Mouse (Mus musculus) left cerebral cortex, adult 18-20 months (tissue): ENCODE data around the gene Sfn. TPM values are rescaled to one million over a fixed set of nuclear protein-coding genes. Genes with fewer than 3 reads are reported as not detected.
A peak's percentile ranks its signal among the peaks of the same experiment; 100 is the strongest.

Experiments used
- DNase-seq, 2 experiments: peaks; one replicate each; pipeline ENCODE4 v3.0.0; 2021 to 2022; ENCODE audit warnings: low spot score in 2 of 2, mixed read lengths in 1 of 2
- total RNA-seq, 2 experiments: library from RNA; stranded (reverse); gene quantifications; 2 replicates each; pipeline ENCODE4 v1.2.3; 2021

Gene Sfn
- total RNA-seq, 2 experiments from 2014 or later: 1.4 to 2.6 TPM

GRCm38 (mm10) chr4:133620668-133621067, 18.7 kb upstream of the Sfn start:
- DNase-seq: no peak

DNA sequence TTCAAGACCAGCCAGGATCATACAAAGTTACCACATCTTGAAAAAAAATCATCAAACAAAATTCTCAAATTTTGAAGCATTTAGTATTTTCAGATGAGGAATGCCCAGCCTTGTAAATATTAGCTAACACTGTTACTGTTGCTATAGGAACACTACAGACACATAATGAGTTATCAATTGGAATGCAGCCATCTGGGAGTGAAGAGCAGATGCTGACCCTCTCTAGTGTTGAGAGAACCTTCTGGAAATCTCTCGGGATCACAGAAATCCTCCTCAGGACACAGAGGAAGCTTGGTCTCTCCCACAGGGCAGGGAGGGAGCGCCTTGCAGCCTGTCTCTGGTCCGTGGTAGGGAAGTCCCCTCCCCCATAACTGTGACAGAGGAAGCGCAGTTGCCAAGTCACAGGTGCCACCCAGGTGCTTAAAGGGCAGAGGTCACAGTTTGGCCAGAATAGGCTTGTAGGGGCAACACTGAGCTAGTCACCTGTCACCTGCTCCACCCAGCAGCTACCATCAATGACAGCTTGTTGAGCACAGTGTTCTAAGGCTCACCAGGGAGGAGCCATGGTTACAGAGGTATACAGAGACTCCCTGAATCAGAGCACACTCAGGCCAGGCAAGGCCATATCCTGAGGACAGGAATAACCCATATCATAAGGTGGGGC, 17.6 kb upstream of the Sfn start:
- DNase-seq: no peak

DNA sequence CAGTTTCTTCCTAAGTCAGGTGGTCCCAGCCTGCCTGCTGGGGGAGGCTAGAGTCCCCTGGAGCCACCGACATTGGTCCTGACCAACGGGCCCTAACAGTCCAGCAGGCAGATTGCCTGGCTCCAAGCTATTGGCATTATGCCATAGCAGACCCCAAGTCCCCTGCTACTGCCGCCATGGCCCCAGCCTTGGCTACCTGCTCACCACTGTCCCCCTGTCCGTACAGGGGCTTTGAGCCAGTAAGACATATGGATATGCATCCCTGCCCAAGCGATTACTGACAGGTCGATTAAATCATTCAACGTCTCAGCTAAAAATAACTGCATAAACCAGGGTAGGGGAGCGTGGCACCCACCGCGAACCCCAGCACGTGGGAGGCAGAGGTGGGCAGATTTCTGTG, 16.0 kb upstream of the Sfn start:
- no peak for DNase-seq

GRCm38 (mm10) chr4:133615416-133615815, 13.4 kb upstream of the Sfn start:
- no peak for DNase-seq

DNA sequence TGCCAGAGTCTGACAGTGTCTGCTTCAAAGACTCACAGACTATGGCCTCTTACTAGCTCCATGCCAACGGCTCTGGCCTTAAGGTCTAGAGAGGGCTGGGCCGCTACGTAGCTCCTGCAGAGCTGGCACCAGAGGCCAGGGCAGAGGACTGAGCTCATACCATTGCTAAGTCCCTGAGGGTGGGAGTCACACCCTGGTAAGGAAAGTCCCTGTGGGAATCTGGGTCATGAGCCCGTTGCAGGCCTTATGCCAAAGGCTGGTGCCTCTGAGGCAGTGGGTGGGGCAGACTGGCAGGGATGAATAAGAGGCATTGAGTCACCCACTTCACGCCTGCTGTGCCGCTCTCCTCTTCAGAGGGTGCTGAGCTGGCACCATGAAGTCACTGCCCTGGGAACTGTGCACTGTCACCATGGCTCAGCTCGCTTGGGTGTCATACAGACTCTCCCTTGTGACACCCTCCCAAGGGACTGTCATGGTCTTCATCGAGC, 12.3 kb upstream of the Sfn start:
- DNase-seq: peak; percentile 74 to 81

- no peak for DNase-seq
Observed at GRCm38 (mm10) chr4:133613867-133614266, 11.9 kb upstream of the Sfn start.

DNA sequence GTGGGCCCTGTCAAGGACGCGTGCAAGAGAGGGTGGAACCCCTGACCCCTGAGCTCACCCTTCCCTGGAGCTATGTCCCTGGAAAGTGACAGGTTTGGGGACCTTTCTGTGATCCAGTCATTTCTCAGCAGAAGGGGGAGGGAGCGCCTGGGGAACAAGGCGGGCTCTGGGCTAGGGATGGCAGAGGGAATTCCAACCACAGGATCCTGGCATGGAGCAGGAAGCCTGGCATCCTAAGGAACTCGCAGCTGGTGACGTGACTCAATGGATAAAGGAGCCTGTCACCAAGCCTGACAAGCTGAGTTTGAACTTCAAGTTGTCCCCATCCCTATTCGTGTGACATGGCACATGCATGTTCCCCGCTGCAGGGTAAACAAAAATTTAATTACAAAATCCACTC, 11.1 kb upstream of the Sfn start:
- DNase-seq: no peak

GRCm38 (mm10) chr4:133612416-133612815, 10.4 kb upstream of the Sfn start:
- DNase-seq: no peak

DNA sequence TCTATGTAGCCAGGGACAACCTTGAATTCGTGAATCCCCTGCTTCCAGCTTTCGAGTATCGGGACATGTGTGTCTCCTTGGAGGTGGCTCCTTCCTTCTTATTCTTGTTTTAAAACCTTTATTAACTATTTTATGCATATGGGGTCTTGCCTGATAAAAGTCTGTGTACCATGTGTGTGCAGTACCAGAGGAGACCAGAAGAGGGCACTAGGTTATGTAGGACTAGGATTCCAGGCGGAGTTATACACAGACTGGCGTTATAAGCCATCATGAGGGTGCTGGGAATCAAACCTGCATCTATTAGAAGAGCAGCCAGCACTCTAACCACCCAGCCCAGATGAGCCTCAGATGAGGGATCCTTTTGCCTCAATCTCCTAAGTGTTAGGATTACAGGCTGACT, 9.8 kb upstream of the Sfn start:
- DNase-seq: no peak

DNA sequence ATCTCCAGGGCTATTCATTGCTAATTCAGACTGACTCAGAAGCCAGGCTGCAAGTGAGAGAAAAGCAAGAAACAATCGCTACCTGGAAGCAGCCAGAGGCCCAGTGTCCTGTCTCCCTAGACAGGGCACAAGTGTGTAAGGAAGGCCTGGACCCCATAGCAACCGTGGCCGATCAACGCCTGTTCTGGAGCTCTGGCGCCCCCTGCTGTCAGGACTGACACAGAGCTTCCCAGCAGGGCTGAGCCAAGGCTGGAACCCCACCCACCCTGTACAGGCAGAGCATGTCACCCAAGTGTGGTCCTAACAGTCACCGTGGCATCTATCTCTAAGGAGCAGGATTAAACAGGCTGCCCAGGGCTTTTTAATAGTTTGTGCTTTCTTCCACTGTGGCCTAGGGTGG, 7.8 kb upstream of the Sfn start:
- peak; percentile 68 to 84 for DNase-seq

DNA sequence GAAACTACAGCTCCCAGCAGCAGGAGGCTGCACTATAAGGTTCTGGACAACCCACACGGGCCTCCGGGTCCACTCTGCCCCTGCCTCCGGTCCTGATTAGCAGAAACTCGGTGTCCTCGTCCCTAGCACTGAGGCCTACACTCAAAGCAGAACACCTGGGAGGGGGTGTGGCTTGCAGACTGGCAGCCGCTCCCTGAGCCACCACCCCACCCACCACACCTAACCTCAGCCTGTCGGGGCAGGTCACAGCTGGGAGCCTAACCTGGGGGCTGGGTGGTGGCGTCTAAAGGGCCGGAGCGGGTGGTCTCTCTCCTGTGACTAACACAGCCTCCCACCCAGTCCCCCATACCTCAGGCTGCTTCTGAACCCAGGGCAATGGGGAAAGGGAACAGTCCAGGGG, 5.3 kb upstream of the Sfn start:
- DNase-seq: no peak

GRCm38 (mm10) chr4:133605330-133605729, 3.4 kb upstream of the Sfn start:
- DNase-seq: no peak

GRCm38 (mm10) chr4:133604856-133605255, 2.9 kb upstream of the Sfn start:
- DNase-seq: no peak

- DNase-seq: no peak
Observed at GRCm38 (mm10) chr4:133604175-133604574, 2.2 kb upstream of the Sfn start.

- no peak for DNase-seq
Observed at GRCm38 (mm10) chr4:133603056-133603455, 1.1 kb upstream of the Sfn start.

DNA sequence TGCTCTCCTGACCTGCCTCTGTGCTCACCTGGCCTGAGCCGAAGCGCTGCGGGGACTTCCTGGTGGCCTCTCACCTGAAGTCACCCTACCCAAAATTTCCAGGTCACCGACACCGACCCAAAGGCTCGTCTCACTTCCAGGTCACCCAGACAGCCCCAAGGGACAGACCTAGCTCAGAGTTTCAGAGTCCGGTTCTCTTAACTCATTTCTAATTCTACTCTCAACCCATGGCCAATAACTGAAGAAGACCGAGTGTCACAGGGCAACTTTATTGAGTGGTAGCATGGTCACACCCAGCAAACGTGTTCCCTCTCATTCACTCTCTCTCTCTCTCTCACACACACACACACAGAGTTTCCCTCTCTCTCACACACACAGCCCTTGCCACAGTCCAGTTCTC, 1.7 kb downstream of the Sfn start:
- DNase-seq: no peak

DNA sequence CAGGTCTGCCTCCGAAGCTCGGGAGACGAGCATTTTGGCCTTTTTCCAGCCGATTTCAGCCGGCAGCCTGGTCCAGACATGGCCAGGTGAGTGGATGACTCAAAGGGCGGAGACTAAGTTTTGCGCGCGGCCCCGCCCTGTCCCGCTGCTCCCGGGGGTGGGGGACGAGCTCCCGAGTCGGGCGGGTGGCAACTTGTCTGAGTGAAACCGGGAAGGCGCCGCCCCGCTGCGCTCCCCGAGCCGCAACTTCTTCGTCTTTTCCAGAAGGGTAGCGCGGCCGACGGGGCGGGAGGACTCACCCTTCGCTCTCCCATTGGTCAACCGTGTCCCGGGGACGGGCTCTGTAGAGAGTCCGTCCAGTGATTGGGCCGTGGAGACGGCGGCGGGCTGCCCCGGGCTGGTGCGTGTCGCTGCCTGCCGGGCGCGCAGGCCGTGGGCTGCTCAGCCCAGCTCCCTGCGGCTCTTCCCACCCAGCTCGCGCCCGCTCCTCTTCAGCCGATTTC, 2.3 kb downstream of the Sfn start:
- DNase-seq: peak; percentile 71 to 82

DNA sequence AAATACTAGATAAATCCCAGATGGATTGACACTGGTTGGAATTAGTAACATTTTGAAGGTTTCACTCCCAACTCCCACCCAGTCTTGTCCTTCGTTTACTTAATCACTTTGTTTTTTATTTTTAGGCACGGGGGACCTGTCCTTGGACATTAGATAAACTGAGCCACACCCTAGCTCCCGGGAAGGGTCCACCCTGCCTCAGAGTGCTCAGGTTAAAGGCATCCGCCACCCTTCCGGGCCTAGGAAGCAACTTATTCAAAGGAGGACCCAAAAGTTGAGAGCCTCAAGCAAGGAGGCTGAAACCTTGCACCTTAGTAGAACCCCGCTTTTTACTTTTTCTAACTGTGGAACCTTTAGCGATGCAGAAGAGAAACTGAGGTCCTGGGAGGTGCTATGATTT, 2.9 kb downstream of the Sfn start:
- no peak for DNase-seq

- DNase-seq: no peak
Observed at GRCm38 (mm10) chr4:133598616-133599015, 3.4 kb downstream of the Sfn start.

DNA sequence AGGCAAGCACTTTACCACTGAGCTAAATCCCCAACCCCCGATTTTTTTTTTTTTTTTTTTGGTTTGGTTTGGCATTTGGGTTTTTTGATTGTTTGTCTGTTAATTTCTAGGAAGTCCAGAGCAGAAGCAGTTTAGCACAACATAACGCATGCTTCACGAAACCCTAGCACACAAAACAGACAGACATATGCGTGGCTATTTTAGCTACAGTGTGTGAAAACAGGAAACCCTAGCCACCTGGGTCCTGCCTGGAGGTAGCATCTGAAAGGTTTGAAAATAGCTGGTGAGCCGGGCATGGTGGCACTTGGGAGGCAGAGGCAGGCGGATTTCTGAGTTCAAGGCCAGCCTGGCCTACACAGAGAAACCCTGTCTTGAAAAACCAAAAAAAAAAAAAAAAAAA, 5.9 kb downstream of the Sfn start:
- DNase-seq: no peak

DNA sequence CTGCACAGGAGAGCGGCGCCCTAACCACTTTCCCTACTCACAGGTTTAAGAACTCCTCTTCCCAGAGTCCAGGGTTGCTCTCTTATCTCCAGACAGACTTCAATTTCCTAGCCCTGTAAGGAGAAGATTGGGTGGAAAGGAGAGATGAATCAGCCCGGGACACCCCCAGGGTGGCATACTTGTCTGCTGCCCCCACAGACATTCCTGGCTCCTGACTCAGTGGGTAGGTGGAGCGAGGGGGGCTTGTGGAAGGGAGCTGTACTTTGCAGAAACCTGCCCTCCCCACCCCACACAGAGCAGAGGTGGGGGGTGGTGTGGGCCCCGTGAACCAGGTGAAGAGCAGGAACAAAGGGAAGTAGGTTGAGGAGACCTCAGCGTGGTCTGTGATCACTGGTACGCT, 6.4 kb downstream of the Sfn start:
- peak; percentile 36 to 41 for DNase-seq

DNA sequence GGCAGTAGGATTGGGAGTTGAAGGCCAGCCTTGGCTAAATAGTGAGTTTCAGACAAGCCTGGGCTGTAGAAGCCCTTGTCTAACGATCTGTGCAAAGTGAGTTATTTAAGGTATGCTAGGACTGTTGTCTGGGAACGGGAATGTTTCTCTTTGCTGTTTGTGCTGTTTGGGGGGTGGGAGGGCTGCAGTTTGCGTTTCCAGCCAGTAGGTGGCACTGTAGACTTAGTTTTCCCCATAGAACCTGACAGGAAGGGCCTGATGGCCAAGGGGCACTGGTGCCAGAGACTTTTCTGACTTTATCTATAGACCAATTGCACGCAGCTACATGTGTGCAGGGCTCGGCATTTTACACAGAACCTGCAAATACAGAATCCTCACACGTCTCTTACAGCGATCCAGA, 9.4 kb downstream of the Sfn start:
- peak; percentile 55 to 60 for DNase-seq
